Mouse (Mus musculus) embryonic fibroblast, embryonic 13.5 days (primary cell): ENCODE results near the gene Entpd5.

Experiments
- CTCF ChIP-seq: IDR thresholded peaks from 2 replicates; pipeline ENCODE4 v1.5.1; 2011; ENCODE audit warnings: mild to moderate bottlenecking, control low read depth, low read length, moderate library complexity, borderline replicate concordance; ENCODE audit not compliant: insufficient read depth
- POLR2A ChIP-seq: IDR thresholded peaks from 2 replicates; pipeline ENCODE4 v1.6.1; 2011; ENCODE audit warnings: low read depth, mild to moderate bottlenecking, control low read depth, low read length, moderate library complexity

DNA sequence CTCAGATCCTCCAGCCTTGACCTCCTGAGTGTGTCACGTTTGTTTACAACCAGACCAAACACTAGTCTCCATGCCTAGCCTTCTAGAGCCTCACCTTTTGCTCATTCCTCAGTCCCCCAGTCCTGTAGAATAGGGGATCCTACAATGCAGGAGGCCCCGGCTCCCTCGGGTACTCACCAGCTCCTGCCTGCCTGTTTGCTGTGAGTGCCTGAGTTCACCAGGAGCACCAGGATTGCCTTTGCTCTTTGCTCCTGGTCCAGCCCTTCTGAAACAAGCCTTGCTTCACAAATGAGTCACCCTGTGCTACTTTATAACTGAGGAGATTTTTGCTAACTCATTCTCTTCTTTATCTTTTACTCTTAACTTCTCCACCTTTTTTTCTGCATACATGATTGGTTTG is 8.2 kb downstream of the Entpd5 start:
- TF ChIP-seq CTCF (no peak), POLR2A (no peak)
